Mouse (Mus musculus): ENCODE measurements around the gene Nptxr.

- TF ChIP-seq GATA1 (IDR thresholded peaks at IDR 0.05; ENCODE audit: borderline replicate concordance, low read length) = no peak
- no peak for TF ChIP-seq FLI1 (IDR thresholded peaks at IDR 0.05; ENCODE audit: low read length)
Measured at GRCm38 (mm10) chr15:79741921-79742705, 62.5 kb downstream of the Nptxr start, which contains the start of gene Sun2.

Measured in megakaryocyte, embryonic 14.5 days (primary cell).